Mouse (Mus musculus) kidney, embryonic 15.5 days (tissue): ENCODE data around the gene Top2a. TPM values are rescaled to one million over a fixed set of nuclear protein-coding genes. Genes with fewer than 3 reads are reported as not detected.
"Not testable (repeated sequence)": the region's sequence is repeated elsewhere in the genome, so short reads cannot be mapped to it uniquely, and the experiment has no call there.

Source experiments
- ATAC-seq: fragments of 200-750 bp; cut with Nextera tagmentation; replicated peaks from 2 replicates; pipeline ENCODE4 v1.8.0; 2017; ENCODE audit warnings: moderate TSS enrichment; ENCODE audit not compliant: low FRiP score
- H3K27ac ChIP-seq: fragments of 300-500 bp; sonication (generic); 2 replicates; pipeline ENCODE4 v1.5.1; 2015; ENCODE audit warnings: mild to moderate bottlenecking, inconsistent platforms
- H3K27me3 ChIP-seq: fragments of 300-500 bp; sonication (generic); 2 replicates; pipeline ENCODE4 v1.6.1; 2015; ENCODE audit warnings: inconsistent platforms
- H3K36me3 ChIP-seq: fragments of 300-500 bp; sonication (generic); 2 replicates; pipeline ENCODE4 v1.6.1; 2015; ENCODE audit warnings: inconsistent platforms
- H3K4me1 ChIP-seq: fragments of 300-500 bp; sonication (generic); 2 replicates; pipeline ENCODE4 v1.6.1; 2015; ENCODE audit warnings: inconsistent platforms
- H3K4me2 ChIP-seq: fragments of 300-500 bp; sonication (generic); 2 replicates; pipeline ENCODE4 v1.6.1; 2015; ENCODE audit warnings: moderate library complexity, mild to moderate bottlenecking, inconsistent platforms
- H3K4me3 ChIP-seq: fragments of 300-500 bp; sonication (generic); replicated peaks from 2 replicates; pipeline ENCODE4 v1.5.1; 2015; ENCODE audit warnings: mild to moderate bottlenecking, inconsistent platforms
- H3K9ac ChIP-seq: fragments of 300-500 bp; sonication (generic); 2 replicates; pipeline ENCODE4 v1.6.1; 2015; ENCODE audit warnings: mild to moderate bottlenecking, inconsistent platforms
- H3K9me3 ChIP-seq: fragments of 300-500 bp; sonication (generic); replicated peaks from 2 replicates; pipeline ENCODE4 v1.6.1; 2016; ENCODE audit warnings: inconsistent platforms
- WGBS: fragments of 180-500 bp; shearing (Covaris S2); methylation state at CpG from one replicate; pipeline ENCODE4 v1.1.7; 2015; ENCODE audit warnings: mixed read lengths; 5-methylcytosine and 5-hydroxymethylcytosine counted together
- polyA plus RNA-seq: library from polyadenylated mRNA; unstranded; fragments of >200 nt; fragmentation: Nextera tagmentation; extraction: Ambion mirVana; gene quantifications from 2 replicates; pipeline ENCODE4 v1.2.1, GENCODE M21; 2015

The Top2a gene
- polyA plus RNA-seq, 1 experiment from 2014 or later, result 249 TPM

DNA sequence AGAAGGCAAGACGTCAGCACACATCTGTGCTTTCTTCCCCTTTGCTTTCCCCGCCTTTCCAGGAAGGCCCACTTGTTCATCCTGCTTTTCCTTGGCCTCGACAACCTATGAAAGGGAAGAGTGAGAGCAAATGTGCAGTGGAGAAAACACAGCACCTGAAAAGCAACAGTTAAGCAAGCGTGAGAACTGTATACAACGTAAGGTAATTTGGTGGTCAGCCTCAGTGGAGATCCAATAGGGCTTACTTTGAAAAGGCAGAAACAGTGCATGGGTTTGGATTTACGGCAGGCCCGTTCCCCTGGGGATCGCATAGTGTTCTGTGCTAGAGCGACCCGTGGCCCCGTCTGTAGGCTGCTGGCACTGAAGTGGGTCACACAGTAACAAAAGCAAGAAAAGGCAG is 24.7 kb downstream of the Top2a start:
- 75% methylated on average over 11 of the region's 11 CpGs for WGBS
- Histone ChIP-seq H3K27me3 (no peaks in the 10 kb centered on the region), H3K36me3 (peaks cover 100% of the 10 kb centered on the region), H3K4me2 (no peak overlapping the region), H3K9me3 (no peaks in the 10 kb centered on the region), H3K9ac (no peak overlapping the region), H3K4me1 (no peaks in the 10 kb centered on the region), H3K4me3 (no peak overlapping the region), H3K27ac (no peak overlapping the region)
- ATAC-seq, result no peak

DNA sequence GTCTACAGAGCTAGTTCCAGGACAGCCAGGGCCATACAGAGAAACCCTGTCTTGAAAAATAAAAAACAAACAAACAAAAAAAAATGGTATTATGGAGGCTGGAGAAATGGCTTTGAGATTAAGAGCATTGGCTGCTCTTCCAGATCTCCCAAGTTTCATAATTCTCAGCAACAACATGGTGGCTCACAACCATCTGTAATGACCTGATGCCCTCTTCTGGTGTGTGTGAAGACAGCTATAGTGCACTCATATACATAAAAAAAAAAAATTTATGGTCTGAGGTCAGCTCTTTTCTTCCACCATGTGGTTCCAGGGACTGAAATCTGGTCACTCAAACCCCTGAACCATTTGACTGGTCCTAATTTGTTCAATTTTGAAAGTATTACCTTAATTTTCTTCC is 25.2 kb downstream of the Top2a start:
- no peak overlapping the region for H3K4me3 ChIP-seq
- H3K9me3 ChIP-seq, result no peaks in the 10 kb centered on the region
- H3K27me3 ChIP-seq, result no peaks in the 10 kb centered on the region
- no peaks in the 10 kb centered on the region for H3K4me1 ChIP-seq
- ATAC-seq, result no peak
- no peak overlapping the region for H3K9ac ChIP-seq
- peaks cover 100% of the 10 kb centered on the region for H3K36me3 ChIP-seq
- no peak overlapping the region for H3K27ac ChIP-seq
- H3K4me2 ChIP-seq, result no peak overlapping the region

DNA sequence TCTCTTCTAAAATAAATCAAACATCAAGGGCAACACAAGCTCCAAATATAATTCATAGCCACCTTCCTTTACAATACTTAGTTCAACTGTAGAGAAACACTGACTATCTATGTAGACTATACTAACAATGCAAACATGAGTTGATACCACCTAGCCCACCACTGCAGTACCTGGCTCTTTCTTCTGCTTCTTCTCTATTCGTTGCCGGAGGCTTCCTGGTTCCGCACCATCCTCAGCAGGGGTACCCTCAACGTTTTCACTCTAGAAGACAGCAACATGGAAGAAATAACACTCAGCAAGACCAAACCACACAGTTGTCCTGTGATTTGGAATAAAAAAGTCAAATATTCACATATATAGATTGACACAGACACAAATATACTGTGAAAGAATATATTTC is 26.3 kb downstream of the Top2a start:
- no peak overlapping the region for H3K9ac ChIP-seq
- 85% methylated on average over 4 of the region's 4 CpGs for WGBS
- H3K27me3 ChIP-seq, result no peaks in the 10 kb centered on the region
- no peak overlapping the region for H3K4me2 ChIP-seq
- no peaks in the 10 kb centered on the region for H3K4me1 ChIP-seq
- H3K27ac ChIP-seq, result no peak overlapping the region
- no peak overlapping the region for H3K4me3 ChIP-seq
- H3K36me3 ChIP-seq, result peaks cover 100% of the 10 kb centered on the region
- no peaks in the 10 kb centered on the region for H3K9me3 ChIP-seq
- no peak for ATAC-seq

DNA sequence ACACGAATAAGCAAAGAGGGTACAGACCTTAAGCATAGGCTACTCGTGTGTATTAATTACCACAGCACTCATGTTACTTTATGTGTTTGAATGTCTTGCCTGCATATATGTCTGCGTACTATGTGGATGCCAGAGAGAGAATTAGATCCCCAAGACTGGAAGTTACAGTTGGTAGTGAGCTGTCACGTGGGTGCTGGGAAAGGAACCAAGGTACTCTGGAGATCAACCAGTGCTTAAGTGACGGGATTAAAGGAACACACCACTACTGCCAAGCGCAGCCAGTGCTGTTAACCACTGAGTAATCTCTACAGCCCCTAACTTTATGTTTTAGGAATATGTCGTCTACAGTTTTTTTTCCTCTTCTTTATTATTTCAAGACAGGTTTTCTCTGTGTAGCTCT is 28.0 kb downstream of the Top2a start:
- H3K4me3 ChIP-seq, result no peak overlapping the region
- ATAC-seq, result no peak
- peaks cover 100% of the 10 kb centered on the region for H3K36me3 ChIP-seq

DNA sequence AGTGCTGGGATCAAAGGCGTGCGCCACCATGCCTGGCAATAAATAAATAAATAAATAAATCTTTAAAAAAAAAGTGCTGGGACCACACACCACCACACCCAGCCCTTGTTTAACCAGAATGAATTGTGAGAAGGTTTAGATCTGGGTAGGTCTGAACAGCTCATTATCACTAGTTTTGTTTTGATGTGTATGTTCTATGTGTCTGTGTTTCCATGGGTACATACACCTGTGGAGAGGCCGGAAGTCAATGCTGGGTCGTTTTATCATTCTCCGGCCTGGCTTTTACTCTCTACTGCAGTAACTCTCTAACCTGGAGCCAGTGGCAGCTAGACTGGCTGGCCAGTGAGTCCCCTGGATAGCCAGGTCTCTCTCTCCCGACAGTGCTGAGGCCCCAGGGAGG is 33.1 kb downstream of the Top2a start:
- 80% methylated on average over 6 of the region's 6 CpGs for WGBS

More for the DNA sequence above, 28.0 kb downstream of the Top2a start:
- WGBS, result 94% methylated on average over 7 of the region's 7 CpGs
- no peaks in the 10 kb centered on the region for H3K9me3 ChIP-seq
- H3K4me1 ChIP-seq, result no peaks in the 10 kb centered on the region
- no peak overlapping the region for H3K9ac ChIP-seq
- H3K27me3 ChIP-seq, result no peaks in the 10 kb centered on the region
- no peak overlapping the region for H3K4me2 ChIP-seq
- no peak overlapping the region for H3K27ac ChIP-seq

DNA sequence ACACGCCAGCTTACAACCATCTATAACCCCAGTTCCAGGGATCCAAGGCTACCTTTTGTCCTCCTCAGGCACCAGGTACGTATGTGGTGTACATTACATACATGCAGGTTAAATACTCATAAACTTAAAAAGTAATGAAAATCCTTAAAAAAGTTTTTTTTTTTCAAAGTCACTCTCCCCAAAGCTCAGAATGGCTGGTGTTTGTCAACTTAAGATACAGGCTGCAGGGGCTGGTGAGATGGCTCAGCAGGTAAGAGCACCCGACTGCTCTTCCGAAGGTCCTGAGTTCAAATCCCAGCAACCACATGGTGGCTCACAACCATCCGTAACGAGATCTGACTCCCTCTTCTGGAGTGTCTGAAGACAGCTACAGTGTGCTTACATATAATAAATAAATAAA is 35.7 kb downstream of the Top2a start:
- not testable (repeated sequence) for H3K9ac ChIP-seq, H3K9me3 ChIP-seq, ATAC-seq, H3K4me3 ChIP-seq, H3K4me2 ChIP-seq, H3K27ac ChIP-seq, H3K27me3 ChIP-seq
- Histone ChIP-seq H3K36me3 (peaks cover 48% of the 10 kb centered on the region), H3K4me1 (peaks cover 13% of the 10 kb centered on the region; the same call in 1 of the 2 replicates)
- WGBS, result 95% methylated on average over 6 of the region's 6 CpGs

More for the DNA sequence above, 33.1 kb downstream of the Top2a start:
- ATAC-seq, result no peak
- H3K9ac ChIP-seq, result no peak overlapping the region
- H3K27me3 ChIP-seq, result no peaks in the 10 kb centered on the region
- H3K4me1 ChIP-seq, result no peaks in the 10 kb centered on the region
- H3K4me3 ChIP-seq, result no peak overlapping the region
- H3K36me3 ChIP-seq, result peaks cover 74% of the 10 kb centered on the region
- no peak overlapping the region for H3K4me2 ChIP-seq
- H3K27ac ChIP-seq, result no peak overlapping the region
- no peaks in the 10 kb centered on the region for H3K9me3 ChIP-seq

DNA sequence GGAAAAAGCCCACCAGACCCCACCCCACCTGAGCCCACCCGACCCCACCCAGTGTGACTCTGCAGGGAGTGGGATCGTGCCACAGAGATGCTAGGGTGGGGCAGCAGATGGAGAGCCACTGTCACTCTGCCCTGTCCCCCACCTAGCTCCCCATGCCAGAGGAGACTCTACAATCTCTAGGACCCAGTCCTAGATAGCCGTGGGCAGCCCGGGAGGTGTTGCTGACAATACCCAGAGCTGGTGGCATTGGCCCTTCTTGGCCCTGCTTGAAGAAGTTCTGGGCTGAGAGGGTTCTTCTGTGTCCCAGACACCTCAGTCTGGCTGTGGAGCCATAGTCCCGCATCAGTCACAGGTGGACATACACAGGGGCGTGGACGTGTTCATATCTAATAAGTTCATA is 38.4 kb downstream of the Top2a start:
- no peak for ATAC-seq
- peaks cover 21% of the 10 kb centered on the region for H3K36me3 ChIP-seq
- H3K9me3 ChIP-seq, result no peaks in the 10 kb centered on the region
- WGBS, result 87% methylated on average over 7 of the region's 7 CpGs
- peaks cover 29% of the 10 kb centered on the region for H3K27me3 ChIP-seq
- H3K4me2 ChIP-seq, result no peak overlapping the region
- peaks cover 33% of the 10 kb centered on the region for H3K4me1 ChIP-seq
- H3K9ac ChIP-seq, result no peak overlapping the region
- H3K27ac ChIP-seq, result no peak overlapping the region
- no peak overlapping the region for H3K4me3 ChIP-seq

DNA sequence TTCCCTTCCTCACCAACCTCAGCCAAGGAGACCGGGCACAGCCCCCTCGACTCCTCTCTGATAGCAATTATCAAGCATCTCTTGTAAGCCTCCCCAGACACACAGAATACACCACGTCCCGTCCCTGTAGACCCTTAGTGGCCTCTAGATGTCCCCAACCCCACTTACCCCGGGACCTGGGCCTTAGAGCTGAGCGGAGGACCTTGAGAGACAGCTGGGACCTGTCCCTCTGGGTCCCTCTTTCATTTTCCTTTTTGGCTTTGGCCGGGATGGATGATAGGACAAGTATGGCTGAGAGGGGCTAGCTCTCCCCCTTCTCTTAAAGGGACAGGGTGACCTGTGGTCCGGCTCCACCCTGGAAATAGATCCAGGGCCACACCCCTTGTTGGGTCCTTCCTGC is 40.4 kb downstream of the Top2a start:
- no peak for ATAC-seq
- H3K9me3 ChIP-seq, result no peaks in the 10 kb centered on the region
- no peak overlapping the region for H3K9ac ChIP-seq
- H3K27me3 ChIP-seq, result peaks cover 33% of the 10 kb centered on the region
- H3K4me1 ChIP-seq, result peaks cover 37% of the 10 kb centered on the region
- no peak overlapping the region for H3K27ac ChIP-seq
- peak overlapping the region; percentile 97 for H3K4me2 ChIP-seq
- WGBS, result 45% methylated on average over 8 of the region's 8 CpGs
- H3K4me3 ChIP-seq, result no peak overlapping the region
- peaks cover 4% of the 10 kb centered on the region; the same call in 1 of the 2 replicates for H3K36me3 ChIP-seq

DNA sequence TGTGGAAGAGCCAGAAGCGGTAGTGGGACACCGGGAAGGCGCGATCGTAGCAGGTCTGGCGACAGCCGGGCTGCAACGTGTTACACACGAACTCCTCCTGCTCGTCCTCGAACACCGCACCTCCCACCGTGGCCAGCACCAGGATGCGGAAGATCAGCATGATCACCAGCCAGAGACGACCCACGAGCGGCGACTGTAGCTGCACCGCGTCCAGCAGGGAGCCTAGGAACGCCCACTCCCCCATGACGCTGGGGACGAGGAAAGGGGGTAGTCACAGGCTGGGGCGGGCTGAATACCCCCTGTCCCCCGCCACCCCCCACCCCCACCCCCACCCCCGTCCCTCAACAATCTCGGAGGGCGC is 41.2 kb downstream of the Top2a start, which contains the start of gene Gjd3:
Gene Gjd3 (minus strand): TSS at position 244 of the 361 bp plus-strand sequence.
- peak within 1 kb of the TSS; percentile 58 for H3K4me3 ChIP-seq
- H3K27me3 ChIP-seq, result peaks cover 33% of the 10 kb centered on the region
- H3K9me3 ChIP-seq, result no peaks in the 10 kb centered on the region
- peak within 1 kb of the TSS; percentile 97 for H3K4me2 ChIP-seq
- 0% methylated on average over 25 of the region's 28 CpGs for WGBS
- peak within 1 kb of the TSS; percentile 50 for H3K9ac ChIP-seq
- H3K27ac ChIP-seq, result no peak within 1 kb of the TSS
- peak; percentile 35; the same call in 1 of the 2 replicates for ATAC-seq
- H3K36me3 ChIP-seq, result 0 out of 2 replicates have a peak, but pooled peaks cover 2% of the 10 kb centered on the region
- H3K4me1 ChIP-seq, result peaks cover 37% of the 10 kb centered on the region

DNA sequence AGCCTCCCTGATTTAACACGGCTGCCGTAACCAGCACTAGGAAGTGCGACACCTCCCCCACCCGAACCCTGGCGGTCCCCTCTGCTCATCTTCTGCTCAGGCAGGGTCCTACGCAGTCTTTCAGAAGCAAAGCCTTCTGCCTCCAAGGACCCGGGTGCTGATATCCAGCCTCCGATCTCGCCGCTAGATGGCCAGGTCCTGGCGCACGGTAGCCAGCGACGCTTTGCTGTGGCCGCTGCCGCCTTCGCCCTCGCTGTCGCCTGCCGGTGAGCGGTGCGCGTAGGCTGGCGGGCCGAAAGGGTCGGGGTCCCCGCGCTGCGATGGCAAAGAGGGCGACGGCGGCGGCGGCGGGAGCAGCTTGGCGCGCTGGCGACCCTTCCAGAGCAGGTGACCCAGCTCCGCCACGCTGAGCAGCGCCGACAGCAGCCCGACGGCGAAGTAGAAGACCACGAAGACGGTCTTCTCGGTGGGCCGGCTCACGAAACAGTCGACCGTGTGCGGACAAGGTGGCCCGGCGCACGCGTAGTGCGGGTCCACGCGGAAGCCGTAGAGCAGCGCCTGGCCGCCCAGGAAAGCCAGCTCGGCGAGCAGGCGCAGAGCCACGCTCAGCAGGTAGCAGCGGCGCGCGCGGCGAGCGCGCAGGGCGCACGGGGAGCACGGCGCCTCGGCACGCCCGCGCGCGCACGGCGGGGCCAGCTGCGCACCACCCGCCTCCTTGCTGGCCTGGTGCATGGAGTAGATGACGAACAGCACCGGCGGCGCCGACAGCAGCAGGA is 41.8 kb downstream of the Top2a start:
- Histone ChIP-seq H3K27me3 (peaks cover 33% of the 10 kb centered on the region), H3K4me3 (peak overlapping the region; percentile 58), H3K27ac (no peak overlapping the region), H3K36me3 (no peaks in the 10 kb centered on the region), H3K9ac (peak overlapping the region; percentile 50), H3K4me2 (peak overlapping the region; percentile 97), H3K9me3 (no peaks in the 10 kb centered on the region), H3K4me1 (peaks cover 37% of the 10 kb centered on the region)
- under 1% methylated on average over 89 of the region's 94 CpGs for WGBS
- peak; percentile 54 for ATAC-seq

DNA sequence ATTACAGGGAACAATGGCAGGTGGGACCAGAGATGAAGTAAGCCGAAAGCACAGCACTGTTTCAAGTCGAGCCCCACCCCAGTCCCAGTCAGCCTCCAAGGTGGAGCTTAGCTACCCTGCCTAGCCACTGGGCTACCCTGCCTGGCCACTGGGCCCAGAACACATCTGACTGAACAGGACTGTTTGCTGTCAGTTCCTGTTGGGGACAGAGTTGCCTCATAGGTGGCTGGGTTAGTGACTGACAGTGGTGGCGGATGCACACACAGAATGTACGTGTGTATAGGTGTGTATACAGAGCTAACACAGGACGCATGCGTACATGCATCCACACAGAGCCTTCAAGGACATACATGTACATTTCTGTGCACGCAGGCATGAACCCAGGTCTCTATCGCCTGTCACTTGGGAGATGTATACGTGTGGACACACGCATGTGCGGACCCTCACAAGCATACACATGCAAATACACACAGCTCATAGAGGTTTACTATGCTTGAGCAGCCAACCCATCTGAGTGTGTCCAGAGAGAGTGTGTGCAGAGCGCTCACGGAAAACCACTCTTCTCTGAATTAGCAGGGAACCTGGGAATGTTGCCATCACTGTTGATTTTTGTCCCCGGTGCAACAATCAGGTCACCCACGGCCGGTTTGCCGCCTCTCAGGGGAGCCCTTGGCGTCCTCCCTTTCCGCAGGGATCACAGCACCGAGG is 42.5 kb downstream of the Top2a start:
- Histone ChIP-seq H3K4me3 (peak overlapping the region; percentile 58), H3K4me1 (peaks cover 37% of the 10 kb centered on the region), H3K27me3 (peaks cover 33% of the 10 kb centered on the region), H3K36me3 (no peaks in the 10 kb centered on the region), H3K9ac (peak overlapping the region; percentile 50), H3K27ac (no peak overlapping the region), H3K4me2 (peak overlapping the region; percentile 97), H3K9me3 (no peaks in the 10 kb centered on the region)
- ATAC-seq, result peak; percentile 23; the same call in 1 of the 2 replicates
- WGBS, result 35% methylated on average over 20 of the region's 20 CpGs

DNA sequence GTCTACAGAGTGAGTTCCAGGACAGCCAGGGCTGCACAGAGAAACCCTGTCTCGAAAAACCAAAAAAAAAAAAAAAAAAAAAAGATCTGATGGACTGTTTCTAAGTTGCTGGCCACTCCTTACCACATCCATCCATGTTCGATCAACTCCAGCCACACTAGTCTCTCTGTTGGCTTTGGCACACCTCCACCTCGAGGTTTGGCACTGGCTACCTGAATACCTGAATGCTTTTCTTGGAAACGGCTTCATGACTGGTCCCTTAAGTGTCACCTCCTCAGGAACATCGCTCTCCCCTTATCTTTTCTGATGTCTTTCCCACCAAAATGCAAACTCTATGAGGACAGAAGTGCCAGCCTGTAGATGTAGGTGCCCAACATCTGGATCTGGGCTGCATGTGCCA is 44.6 kb downstream of the Top2a start:
- peaks cover 7% of the 10 kb centered on the region; the same call in 1 of the 2 replicates for H3K36me3 ChIP-seq
- H3K4me3 ChIP-seq, result no peak overlapping the region
- no peak overlapping the region for H3K4me2 ChIP-seq
- H3K27me3 ChIP-seq, result peaks cover 33% of the 10 kb centered on the region
- 80% methylated on average over 4 of the region's 5 CpGs for WGBS
- H3K27ac ChIP-seq, result no peak overlapping the region
- no peak overlapping the region for H3K9ac ChIP-seq
- no peaks in the 10 kb centered on the region for H3K9me3 ChIP-seq
- ATAC-seq, result no peak
- H3K4me1 ChIP-seq, result peaks cover 29% of the 10 kb centered on the region
